Mouse (Mus musculus) spleen, adult 2 months (tissue): ENCODE results near the gene Metap1d.

Experiments used
- CTCF ChIP-seq: fragments of 200-500 bp; IDR thresholded peaks from 2 replicates; pipeline ENCODE4 v1.5.1; 2011; ENCODE audit warnings: mild to moderate bottlenecking, inconsistent platforms; ENCODE audit not compliant: insufficient read depth, insufficient read length, insufficient replicate concordance; ENCODE audit errors: extremely low read depth
- POLR2A ChIP-seq: fragments of 200-500 bp; IDR thresholded peaks from 2 replicates; pipeline ENCODE4 v1.6.1; 2011; ENCODE audit warnings: low read depth, low read length, inconsistent platforms

GRCm38 (mm10) chr2:71547829-71548228, 94.8 kb downstream of the Metap1d start:
- peak; percentile 76; the same call in 1 of the 2 replicates for TF ChIP-seq CTCF
- no peak for TF ChIP-seq POLR2A
